ENCODE assay signal across 24 mouse cellular contexts in genomic region chr8:82004158-82004557, GRCm38 (mm10).
DNase-seq lines count a peak whose midpoint lies in the region; ATAC-seq and TF ChIP-seq lines count a peak whose summit lies in the region.
"Had no signal": no experiment of that assay in that cellular context is flagged by ENCODE, and none has a peak within 500 bp of the region (broad histone marks: within the 10 kb centered on the region; RNA-seq: fewer than 3 reads in every experiment).

No protein-coding gene starts in this region.

- TF ChIP-seq CTCF in kidney, adult 2 months (conservative IDR thresholded peaks at IDR 0.05; ENCODE audit: insufficient read depth, insufficient read length, low read depth, low read length) = no peak
- TF ChIP-seq CTCF in stomach, postnatal 0 days (IDR thresholded peaks at IDR 0.05; ENCODE audit: low read depth) = no peak

- no peak overlapping the region for H3K4me2 ChIP-seq in neural tube, embryonic 11.5 days (ENCODE audit: low read depth)
- H3K4me2 ChIP-seq in hindbrain, embryonic 12.5 days (replicated peaks) = no peak overlapping the region
- H3K4me2 ChIP-seq in midbrain, embryonic 15.5 days = no peak overlapping the region
- no peak overlapping the region for H3K4me2 ChIP-seq in stomach, postnatal 0 days (replicated peaks; ENCODE audit: low read depth)
- H3K4me2 ChIP-seq: embryonic facial prominence, embryonic 15.5 days; heart, embryonic 13.5 days; intestine, embryonic 15.5 days had no signal

- no peaks in the 10 kb centered on the region for H3K4me1 ChIP-seq in neural tube, embryonic 11.5 days (ENCODE audit: control insufficient read depth, insufficient read depth, low read length)
- H3K4me1 ChIP-seq in hindbrain, embryonic 12.5 days = no peaks in the 10 kb centered on the region
- no peaks in the 10 kb centered on the region for H3K4me1 ChIP-seq in midbrain, embryonic 15.5 days
- no peaks in the 10 kb centered on the region for H3K4me1 ChIP-seq in kidney, adult 2 months (ENCODE audit: control insufficient read depth, insufficient read depth, low read length)
- H3K4me1 ChIP-seq in stomach, postnatal 0 days (replicated peaks; ENCODE audit: control insufficient read depth, insufficient read depth) = no peaks in the 10 kb centered on the region
- H3K4me1 ChIP-seq: embryonic facial prominence, embryonic 15.5 days; heart, embryonic 13.5 days; intestine, embryonic 15.5 days; megakaryocyte, embryonic 14.5 days had no signal

- H3K4me3 ChIP-seq in neural tube, embryonic 11.5 days (ENCODE audit: low read depth, low read length) = no peak overlapping the region
- no peak overlapping the region for H3K4me3 ChIP-seq in hindbrain, embryonic 12.5 days
- H3K4me3 ChIP-seq in midbrain, embryonic 15.5 days = no peak overlapping the region
- no peak overlapping the region for H3K4me3 ChIP-seq in kidney, adult 2 months (ENCODE audit: insufficient read depth, low read depth, low read length)
- no peak overlapping the region for H3K4me3 ChIP-seq in stomach, postnatal 0 days (ENCODE audit: low read depth, low read length)
- H3K4me3 ChIP-seq: embryonic facial prominence, embryonic 15.5 days; gastrocnemius, adult 2 months; heart, embryonic 13.5 days; intestine, embryonic 15.5 days; left cerebral cortex, adult 2 months; megakaryocyte, embryonic 14.5 days; myocyte had no signal

- 79% methylated on average over 4 of the region's 4 CpGs for WGBS in neural tube, embryonic 11.5 days
- WGBS in hindbrain, embryonic 12.5 days = 71% methylated on average over 4 of the region's 4 CpGs
- WGBS in midbrain, embryonic 15.5 days = 71% methylated on average over 4 of the region's 4 CpGs
- 90% methylated on average over 4 of the region's 4 CpGs for WGBS in kidney, adult 2 months
- WGBS in stomach, postnatal 0 days = 95% methylated on average over 4 of the region's 4 CpGs

- no peaks in the 10 kb centered on the region for H3K27me3 ChIP-seq in neural tube, embryonic 11.5 days (ENCODE audit: control insufficient read depth, insufficient read depth, low read length)
- H3K27me3 ChIP-seq in hindbrain, embryonic 12.5 days = no peaks in the 10 kb centered on the region
- H3K27me3 ChIP-seq in midbrain, embryonic 15.5 days (replicated peaks) = no peaks in the 10 kb centered on the region
- H3K27me3 ChIP-seq in kidney, adult 2 months (replicated peaks; ENCODE audit: control insufficient read depth, insufficient read depth, low read length) = no peaks in the 10 kb centered on the region
- no peaks in the 10 kb centered on the region for H3K27me3 ChIP-seq in stomach, postnatal 0 days (ENCODE audit: control insufficient read depth, insufficient read depth, low read length)
- H3K27me3 ChIP-seq: embryonic facial prominence, embryonic 15.5 days; heart, embryonic 13.5 days; intestine, embryonic 15.5 days; megakaryocyte, embryonic 14.5 days had no signal

- ATAC-seq in neural tube, embryonic 11.5 days (ENCODE audit: insufficient read depth, low FRiP score, low TSS enrichment) = peak; percentile 67; the same call in 1 of the 2 replicates
- ATAC-seq in hindbrain, embryonic 12.5 days (ENCODE audit: low FRiP score) = peak; percentile 73
- peak; percentile 52; the same call in 1 of the 2 replicates for ATAC-seq in midbrain, embryonic 15.5 days (replicated peaks)
- no peak for ATAC-seq in stomach, postnatal 0 days (ENCODE audit: low FRiP score, low TSS enrichment)
- ATAC-seq: intestine, embryonic 15.5 days; lung, postnatal 0 days had no signal

- DNase-seq in neural tube, embryonic 11.5 days (ENCODE audit: low spot score) = no peak
- no peak for DNase-seq in neural tube, embryonic 10.5 days (ENCODE audit: extremely low spot score, low spot score)
- no peak for DNase-seq in kidney, adult 2 months
- DNase-seq in stomach, postnatal 0 days (ENCODE audit: low spot score) = no peak
- DNase-seq in thymus, postnatal 25 days = no peak
- DNase-seq: adrenal gland, adult 8-10 months; cerebellum, adult 11 months; cerebellum, postnatal 14 days; embryo, embryonic 11 days; gastrocnemius, adult 2 months; kidney, postnatal 36 days; left cerebral cortex, postnatal 4 days; liver; right cerebral cortex, adult 18-20 months; thymus, postnatal 14 days had no signal

- no peak overlapping the region for H3K27ac ChIP-seq in neural tube, embryonic 11.5 days (ENCODE audit: low read depth, low read length)
- H3K27ac ChIP-seq in hindbrain, embryonic 12.5 days = no peak overlapping the region
- H3K27ac ChIP-seq in midbrain, embryonic 15.5 days = no peak overlapping the region
- no peak overlapping the region for H3K27ac ChIP-seq in kidney, adult 2 months (ENCODE audit: insufficient read depth, low read depth, low read length)
- H3K27ac ChIP-seq in stomach, postnatal 0 days (replicated peaks) = no peak overlapping the region
- H3K27ac ChIP-seq: embryonic facial prominence, embryonic 15.5 days; gastrocnemius, adult 2 months; heart, embryonic 13.5 days; intestine, embryonic 15.5 days; left cerebral cortex, adult 2 months had no signal

- no peak for TF ChIP-seq EP300 in stomach, postnatal 0 days (optimal IDR thresholded peaks at IDR 0.05)

- H3K9ac ChIP-seq in neural tube, embryonic 11.5 days (ENCODE audit: low read length) = no peak overlapping the region
- H3K9ac ChIP-seq in hindbrain, embryonic 12.5 days = no peak overlapping the region
- H3K9ac ChIP-seq in midbrain, embryonic 15.5 days = no peak overlapping the region
- H3K9ac ChIP-seq in stomach, postnatal 0 days (ENCODE audit: low read length) = no peak overlapping the region
- H3K9ac ChIP-seq: embryonic facial prominence, embryonic 15.5 days; heart, embryonic 13.5 days; intestine, embryonic 15.5 days had no signal

- no peak for TF ChIP-seq POLR2A in kidney, adult 2 months (IDR thresholded peaks at IDR 0.05; ENCODE audit: low read depth, low read length)

- no peaks in the 10 kb centered on the region for H3K36me3 ChIP-seq in neural tube, embryonic 11.5 days (ENCODE audit: control insufficient read depth, insufficient read depth, low read length)
- H3K36me3 ChIP-seq in hindbrain, embryonic 12.5 days = no peaks in the 10 kb centered on the region
- H3K36me3 ChIP-seq in midbrain, embryonic 15.5 days (replicated peaks) = no peaks in the 10 kb centered on the region
- H3K36me3 ChIP-seq in kidney, adult 2 months (ENCODE audit: control insufficient read depth, insufficient read depth, low read length) = no peaks in the 10 kb centered on the region
- no peaks in the 10 kb centered on the region for H3K36me3 ChIP-seq in stomach, postnatal 0 days (ENCODE audit: control insufficient read depth, insufficient read depth, low read length)
- H3K36me3 ChIP-seq: embryonic facial prominence, embryonic 15.5 days; heart, embryonic 13.5 days; intestine, embryonic 15.5 days had no signal

- H3K9me3 ChIP-seq in neural tube, embryonic 11.5 days (ENCODE audit: control insufficient read depth, low read length) = no peaks in the 10 kb centered on the region
- H3K9me3 ChIP-seq in hindbrain, embryonic 12.5 days (replicated peaks) = no peaks in the 10 kb centered on the region
- no peaks in the 10 kb centered on the region for H3K9me3 ChIP-seq in midbrain, embryonic 15.5 days
- no peaks in the 10 kb centered on the region for H3K9me3 ChIP-seq in stomach, postnatal 0 days (ENCODE audit: control insufficient read depth, low read length)
- H3K9me3 ChIP-seq: embryonic facial prominence, embryonic 15.5 days; heart, embryonic 13.5 days; intestine, embryonic 15.5 days; megakaryocyte, embryonic 14.5 days had no signal
